Mouse (Mus musculus): Measurements from ENCODE around the gene Olfr523.

Gene Olfr523

DNA sequence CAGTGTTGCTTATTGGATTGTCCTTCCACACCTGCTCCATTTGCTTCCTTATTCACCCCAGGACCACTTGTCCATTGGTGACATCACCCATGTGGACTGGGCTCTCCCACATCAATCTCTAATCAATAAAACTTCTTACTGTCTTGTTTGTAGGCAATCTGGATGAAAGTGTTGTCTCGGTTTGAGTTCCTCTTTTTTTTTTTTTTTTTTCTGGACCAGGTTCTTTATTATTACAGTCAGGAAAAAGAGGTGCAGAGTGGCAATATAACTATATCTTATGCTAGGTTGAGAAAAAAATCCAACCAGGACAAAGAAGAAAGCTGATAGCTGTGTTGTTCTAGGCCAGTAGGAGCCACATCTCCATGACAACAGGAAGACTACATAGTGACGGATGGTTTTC lies 7.7 kb downstream of the Olfr523 start:
- no peak for DNase-seq (ENCODE audit: low spot score)

DNA sequence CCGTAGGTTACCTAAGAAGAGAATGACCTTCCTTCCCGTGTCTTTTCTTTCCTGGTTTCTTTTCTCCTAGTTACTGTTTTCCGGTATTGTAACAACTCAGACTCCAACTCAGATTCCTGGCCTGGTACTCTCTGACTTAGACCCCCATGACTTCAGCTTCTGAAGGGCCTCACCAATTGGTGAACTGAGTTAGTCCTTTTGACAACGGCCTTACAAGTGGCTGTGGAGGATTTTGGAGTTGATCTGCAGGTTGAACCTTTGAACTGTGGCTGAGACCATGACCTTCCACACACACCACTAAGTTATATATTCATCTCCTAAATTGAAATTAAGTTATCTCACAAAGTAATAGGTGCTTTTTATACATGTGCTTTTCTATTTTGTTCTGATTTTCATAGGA lies 11.2 kb downstream of the Olfr523 start:
- DNase-seq (ENCODE audit: low spot score) = no peak

DNA sequence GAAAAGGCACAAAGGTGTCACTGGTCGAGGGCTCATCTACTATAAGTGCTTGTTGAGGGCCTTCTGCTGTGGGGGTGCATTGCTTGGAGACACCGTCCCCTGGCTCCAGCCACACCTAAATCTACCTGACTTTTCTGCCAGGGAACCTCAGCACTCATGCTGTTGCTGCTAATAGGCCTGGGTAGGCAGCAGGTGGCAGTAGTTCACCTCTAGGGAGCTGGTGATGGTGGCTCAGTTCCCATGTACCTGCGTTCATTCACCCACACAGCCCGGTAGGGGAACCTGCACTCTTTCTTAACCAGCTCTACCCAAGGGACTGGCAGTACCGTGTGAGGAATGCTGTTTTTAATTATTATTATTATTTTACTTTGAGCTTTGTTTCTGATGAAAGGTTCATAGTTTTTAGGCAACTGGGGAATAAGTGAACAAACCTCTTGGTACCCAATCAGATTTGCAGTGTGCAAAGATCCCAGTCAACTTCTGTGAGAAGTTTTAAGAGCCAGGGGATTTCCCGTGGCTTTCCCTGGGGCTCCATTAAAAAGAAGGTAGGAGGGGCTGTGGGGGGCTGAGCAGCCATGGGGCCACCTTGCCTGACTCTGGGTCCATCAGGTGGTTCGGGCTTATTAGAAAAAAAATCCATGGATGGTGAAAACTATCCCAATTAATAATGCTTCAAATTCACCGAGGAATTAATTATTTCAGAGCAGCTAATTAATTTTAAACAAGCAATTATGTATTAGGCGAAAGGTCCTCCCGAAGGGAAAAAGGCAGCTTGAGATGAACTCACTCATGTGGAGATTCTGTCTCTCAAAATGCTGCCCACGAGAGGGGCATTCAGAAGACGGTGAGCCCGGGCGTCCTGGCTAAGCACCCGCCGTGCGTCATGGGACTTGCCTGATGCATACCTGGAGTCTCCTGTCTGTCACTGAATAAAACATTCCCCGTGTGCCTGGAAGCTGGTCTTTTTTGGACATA lies 13.9 kb downstream of the Olfr523 start:
- peak; percentile 58 for DNase-seq (ENCODE audit: low spot score)

GRCm38 (mm10) chr7:140187721-140188390 lies 14.8 kb downstream of the Olfr523 start:
- DNase-seq (ENCODE audit: low spot score) = peak; percentile 36

- peak; percentile 16 for DNase-seq (ENCODE audit: low spot score)
Observed at GRCm38 (mm10) chr7:140188391-140189328, 15.6 kb downstream of the Olfr523 start.

- no peak for DNase-seq (ENCODE audit: low spot score)
Observed at GRCm38 (mm10) chr7:140190435-140190834, 17.4 kb downstream of the Olfr523 start.

DNA sequence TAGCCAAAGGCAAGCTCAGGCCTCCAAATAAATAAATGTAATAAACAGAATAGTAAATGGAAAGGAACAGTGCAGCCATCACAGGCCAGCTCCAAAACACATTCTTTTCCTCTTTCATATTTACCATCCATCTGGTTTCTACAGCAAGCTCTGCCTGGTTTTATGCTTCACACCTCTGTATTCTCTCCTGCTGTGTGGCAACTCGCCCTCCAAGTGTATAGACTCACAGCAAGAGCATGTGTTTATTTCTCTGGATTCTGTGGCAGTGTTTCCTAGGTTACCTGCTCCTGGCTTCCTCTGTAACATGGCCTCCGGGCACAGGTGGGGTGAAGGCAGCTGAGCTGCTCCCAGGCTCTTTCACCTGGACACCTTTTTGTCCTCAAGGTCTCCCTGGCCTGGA lies 19.4 kb downstream of the Olfr523 start:
- no peak for DNase-seq (ENCODE audit: low spot score)

GRCm38 (mm10) chr7:140192851-140193250 lies 19.8 kb downstream of the Olfr523 start:
- DNase-seq (ENCODE audit: low spot score) = no peak

GRCm38 (mm10) chr7:140194031-140194430 lies 21.0 kb downstream of the Olfr523 start:
- no peak for DNase-seq (ENCODE audit: low spot score)

- DNase-seq (ENCODE audit: low spot score) = no peak
Observed at GRCm38 (mm10) chr7:140196002-140196401, 23.0 kb downstream of the Olfr523 start.

DNA sequence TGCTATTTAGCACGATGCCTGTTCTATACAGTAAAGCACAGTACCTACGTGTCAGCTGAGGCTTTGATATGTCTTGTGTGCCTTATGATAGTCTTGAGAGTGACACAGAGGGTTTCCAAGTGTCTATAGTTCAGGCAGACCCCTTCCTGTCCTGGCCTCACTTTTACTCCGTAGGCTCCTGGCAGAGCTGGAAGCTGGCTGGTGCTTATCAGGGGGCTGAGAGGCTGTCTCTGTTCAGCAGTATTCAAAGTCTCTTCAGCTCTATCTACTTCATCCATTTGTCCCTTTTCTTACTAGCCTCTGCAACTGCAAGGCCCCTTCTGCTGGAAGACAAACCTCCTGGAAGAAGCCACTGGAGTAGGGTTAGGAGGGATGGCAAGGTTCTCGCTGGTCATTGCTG lies 28.1 kb downstream of the Olfr523 start:
- no peak for DNase-seq (ENCODE audit: low spot score)

- DNase-seq (ENCODE audit: low spot score) = no peak
Observed at GRCm38 (mm10) chr7:140205864-140206263, 32.8 kb downstream of the Olfr523 start, which contains the start of gene Olfr524. Gene Olfr524 (minus strand): TSS chr7:140205964.

DNA sequence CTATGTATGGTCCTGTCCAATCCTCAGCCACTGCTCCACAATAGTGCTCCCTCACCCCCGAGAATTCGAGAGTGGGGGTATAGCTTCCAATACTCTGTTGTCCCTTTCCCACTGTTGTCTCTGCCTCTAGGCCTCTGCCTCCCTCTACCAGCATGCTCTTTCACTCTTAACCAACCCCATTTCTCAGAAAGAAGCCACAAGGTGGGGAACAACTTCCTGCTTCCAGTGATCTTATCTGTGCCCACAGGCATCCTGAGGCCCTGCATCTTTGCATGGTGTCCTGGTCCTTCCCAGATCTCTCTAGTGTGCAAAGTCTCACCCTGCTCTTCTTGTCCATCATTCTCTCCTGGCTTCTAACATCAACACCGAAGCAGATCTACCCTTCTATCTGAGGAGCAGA lies 33.9 kb downstream of the Olfr523 start:
- no peak for DNase-seq (ENCODE audit: low spot score)

- DNase-seq (ENCODE audit: low spot score) = no peak
Observed at GRCm38 (mm10) chr7:140208153-140208552, 35.1 kb downstream of the Olfr523 start.

GRCm38 (mm10) chr7:140208677-140209076 lies 35.7 kb downstream of the Olfr523 start:
- no peak for DNase-seq (ENCODE audit: low spot score)

- no peak for DNase-seq (ENCODE audit: low spot score)
Observed at GRCm38 (mm10) chr7:140213841-140214240, 40.8 kb downstream of the Olfr523 start.

- no peak for DNase-seq (ENCODE audit: low spot score)
Observed at GRCm38 (mm10) chr7:140217967-140218366, 45.0 kb downstream of the Olfr523 start, which contains the start of gene Cd163l1. Gene Cd163l1 (plus strand): TSS chr7:140218267.

DNA sequence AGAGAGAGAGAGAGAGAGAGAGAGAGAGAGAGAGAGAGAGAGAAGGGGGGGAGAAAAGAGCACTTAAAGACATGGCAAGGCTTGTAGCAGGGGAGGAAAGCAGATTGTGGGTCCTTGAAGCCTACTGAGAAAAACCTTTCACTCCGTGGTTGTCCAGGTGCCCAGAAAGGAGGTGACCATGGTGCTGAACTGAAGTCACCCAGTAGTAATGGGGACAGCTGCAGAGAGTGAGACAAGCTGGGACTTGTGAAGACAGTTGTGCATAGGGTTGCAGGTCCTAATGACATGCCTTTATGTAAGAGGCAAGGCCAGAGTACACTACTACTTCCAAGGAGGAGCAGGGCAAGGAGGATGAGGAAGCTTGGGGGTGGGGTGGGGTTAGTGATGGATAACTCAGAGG lies 46.3 kb downstream of the Olfr523 start:
- no peak for DNase-seq (ENCODE audit: low spot score)

DNA sequence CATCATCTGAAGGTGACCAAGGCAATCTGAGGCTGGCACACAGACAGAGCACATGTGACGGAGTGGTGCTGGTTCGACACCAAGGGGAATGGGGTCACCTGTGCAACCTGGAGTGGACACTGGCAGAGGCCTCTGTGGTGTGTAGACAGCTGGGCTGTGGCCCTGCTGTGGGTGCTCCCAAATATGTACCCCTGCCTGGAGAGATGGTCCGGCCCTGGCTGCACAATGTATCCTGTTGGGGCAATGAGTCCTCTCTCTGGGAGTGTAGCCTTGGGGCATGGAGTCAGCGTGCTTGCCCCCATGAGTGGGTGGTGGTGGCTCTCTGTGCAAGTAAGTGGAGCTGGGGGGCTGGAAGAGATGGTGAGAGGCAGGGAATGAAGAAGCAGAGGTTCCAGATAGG lies 47.4 kb downstream of the Olfr523 start:
- DNase-seq (ENCODE audit: low spot score) = no peak

DNA sequence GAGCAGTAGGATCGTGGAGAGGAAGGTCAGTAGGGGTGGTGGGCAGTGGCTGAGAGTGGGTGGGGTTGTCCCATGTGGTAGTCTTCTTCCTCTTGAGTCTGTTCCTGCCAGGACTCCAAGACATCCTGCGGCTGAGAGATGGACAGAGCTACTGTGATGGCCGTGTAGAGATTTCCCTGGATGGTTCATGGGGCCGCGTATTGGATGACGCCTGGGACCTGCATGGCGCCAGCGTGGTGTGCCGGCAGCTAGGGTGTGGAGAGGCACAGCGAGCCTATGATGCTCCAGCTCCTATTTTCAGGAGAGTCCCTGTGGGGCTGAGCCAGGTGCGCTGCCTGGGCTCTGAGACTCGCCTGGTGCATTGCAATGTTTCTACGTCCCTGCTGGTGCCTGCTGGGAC lies 51.2 kb downstream of the Olfr523 start:
- DNase-seq (ENCODE audit: low spot score) = no peak
